In genomic region chr1:137898891-137899290, GRCm38 (mm10) we compare ENCODE assay signal across 8 mouse cellular contexts.
A peak's percentile ranks its signal among the peaks of the same experiment; 100 is the strongest.
DNase-seq lines count a peak whose midpoint lies in the region; ATAC-seq and TF ChIP-seq lines count a peak whose summit lies in the region.

No protein-coding gene starts in this region.

- no peak for TF ChIP-seq EP300 in lung, postnatal 0 days (IDR thresholded peaks at IDR 0.05)

- peaks cover 17% of the 10 kb centered on the region for H3K4me1 ChIP-seq in hindbrain, embryonic 12.5 days
- peaks cover 3% of the 10 kb centered on the region for H3K4me1 ChIP-seq in lung, postnatal 0 days (ENCODE audit: insufficient read depth, low read depth, low read length)
- peaks cover 12% of the 10 kb centered on the region for H3K4me1 ChIP-seq in stomach, embryonic 16.5 days (ENCODE audit: control insufficient read depth, insufficient read depth, low read length)

- H3K27ac ChIP-seq in layer of hippocampus, adult 2 months, result peak overlapping the region; percentile 91
- peak overlapping the region; percentile 95 for H3K27ac ChIP-seq in hindbrain, embryonic 12.5 days
- peak overlapping the region; percentile 94 for H3K27ac ChIP-seq in lung, postnatal 0 days (ENCODE audit: low read length)
- H3K27ac ChIP-seq in stomach, embryonic 16.5 days (ENCODE audit: low read length), result peak overlapping the region; percentile 92

- ATAC-seq in hindbrain, embryonic 12.5 days (ENCODE audit: low FRiP score), result peak; percentile 29
- ATAC-seq in lung, postnatal 0 days, result peak; percentile 36
- ATAC-seq in stomach, embryonic 16.5 days (ENCODE audit: insufficient read depth, low FRiP score), result no peak
- ATAC-seq in cerebellum, adult (ENCODE audit: insufficient number of reproducible peaks, low FRiP score, low TSS enrichment), result no peak

- 5% methylated on average over 3 of the region's 3 CpGs for WGBS in hindbrain, embryonic 12.5 days
- 1% methylated on average over 3 of the region's 3 CpGs for WGBS in lung, postnatal 0 days
- 2% methylated on average over 3 of the region's 3 CpGs for WGBS in stomach, embryonic 16.5 days

- no peaks in the 10 kb centered on the region for H3K36me3 ChIP-seq in hindbrain, embryonic 12.5 days
- no peaks in the 10 kb centered on the region for H3K36me3 ChIP-seq in lung, postnatal 0 days (ENCODE audit: insufficient read depth, low read length)
- H3K36me3 ChIP-seq in stomach, embryonic 16.5 days (ENCODE audit: control insufficient read depth, insufficient read depth, low read length), result no peaks in the 10 kb centered on the region

- H3K9me3 ChIP-seq in hindbrain, embryonic 12.5 days (replicated peaks), result no peaks in the 10 kb centered on the region
- no peaks in the 10 kb centered on the region for H3K9me3 ChIP-seq in lung, postnatal 0 days (ENCODE audit: low read length)
- H3K9me3 ChIP-seq in stomach, embryonic 16.5 days (replicated peaks; ENCODE audit: control insufficient read depth, low read length), result no peaks in the 10 kb centered on the region

- H3K9ac ChIP-seq in hindbrain, embryonic 12.5 days, result peak overlapping the region; percentile 73
- H3K9ac ChIP-seq in lung, postnatal 0 days (replicated peaks; ENCODE audit: low read depth), result peak overlapping the region; percentile 76
- H3K9ac ChIP-seq in stomach, embryonic 16.5 days (ENCODE audit: low read length), result peak overlapping the region; percentile 80

- no peak for DNase-seq in layer of hippocampus, adult 2 months (ENCODE audit: low spot score in 2 of 2)
- no peak for DNase-seq in layer of hippocampus, adult 8-10 months (ENCODE audit: low spot score in 2 of 2)
- DNase-seq in embryo, embryonic 11 days, result peak; percentile 50
- no peak for DNase-seq in lung, postnatal 0 days (ENCODE audit: low spot score)
- no peak for DNase-seq in cerebellum, adult 9-11 months

- H3K27me3 ChIP-seq in hindbrain, embryonic 12.5 days, result no peaks in the 10 kb centered on the region
- no peaks in the 10 kb centered on the region for H3K27me3 ChIP-seq in lung, postnatal 0 days (replicated peaks; ENCODE audit: insufficient read depth, low read length)
- no peaks in the 10 kb centered on the region for H3K27me3 ChIP-seq in stomach, embryonic 16.5 days (ENCODE audit: control insufficient read depth, insufficient read depth, low read length)

- H3K4me2 ChIP-seq in hindbrain, embryonic 12.5 days (replicated peaks), result peak overlapping the region; percentile 50
- H3K4me2 ChIP-seq in lung, postnatal 0 days (replicated peaks; ENCODE audit: low read depth, low read length), result peak overlapping the region; percentile 69
- H3K4me2 ChIP-seq in stomach, embryonic 16.5 days (ENCODE audit: low read depth, low read length), result peak overlapping the region; percentile 68

- no peak for TF ChIP-seq CTCF in layer of hippocampus, adult 2 months (conservative IDR thresholded peaks at IDR 0.05)
- no peak for TF ChIP-seq CTCF in lung, postnatal 0 days (IDR thresholded peaks at IDR 0.05)

- H3K4me3 ChIP-seq in layer of hippocampus, adult 2 months, result peak overlapping the region; percentile 65
- H3K4me3 ChIP-seq in hindbrain, embryonic 12.5 days, result peak overlapping the region; percentile 63
- H3K4me3 ChIP-seq in lung, postnatal 0 days (ENCODE audit: low read depth, low read length), result peak overlapping the region; percentile 79
- peak overlapping the region; percentile 63 for H3K4me3 ChIP-seq in stomach, embryonic 16.5 days (replicated peaks; ENCODE audit: low read length)

Comparison
In these comparisons a context has a peak if more than half of its experiments do, and no peak if none do; other contexts are left out.
1. ATAC-seq: peak in hindbrain, embryonic 12.5 days (single experiment) and lung, postnatal 0 days (single experiment); none in stomach, embryonic 16.5 days (single experiment) and cerebellum, adult (single experiment).
2. Peak in every context shown above with its lines, with median percentiles within 50 percentile points of each other: H3K27ac ChIP-seq, H3K4me3 ChIP-seq, H3K4me2 ChIP-seq and H3K9ac ChIP-seq.